Mouse (Mus musculus) liver, embryonic 14.5 days (tissue): ENCODE results near the gene Plekha5.

Experiments
- CTCF ChIP-seq: IDR thresholded peaks from 2 replicates; pipeline ENCODE4 v1.5.1; 2016; ENCODE audit warnings: antibody characterized with exemption, low read depth, control low read depth
- EP300 ChIP-seq: IDR thresholded peaks from 2 replicates; pipeline ENCODE4 v1.6.1; 2016; ENCODE audit warnings: antibody characterized with exemption, low read depth

- TF ChIP-seq CTCF (no peak), EP300 (no peak)
Measured at GRCm38 (mm10) chr6:140466841-140467240, 43.0 kb downstream of the Plekha5 start.
